Mouse (Mus musculus) testis, adult 2 months (tissue): ENCODE results near the gene Ftl1. TPM values are rescaled to one million over a fixed set of nuclear protein-coding genes. Genes with fewer than 3 reads are reported as not detected.

Experiments
- H3K27ac ChIP-seq: fragments of 200-500 bp; 2 replicates; pipeline ENCODE4 v1.5.1; 2012; ENCODE audit warnings: low read depth, low read length; ENCODE audit not compliant: control insufficient read depth, insufficient read depth
- H3K27me3 ChIP-seq: fragments of 200-500 bp; 2 replicates; pipeline ENCODE4 v1.6.1; 2012; ENCODE audit warnings: mild to moderate bottlenecking, low read length, moderate library complexity; ENCODE audit not compliant: control insufficient read depth, insufficient read depth
- H3K36me3 ChIP-seq: fragments of 200-500 bp; 2 replicates; pipeline ENCODE4 v1.6.1; 2012; ENCODE audit warnings: mild to moderate bottlenecking, low read length; ENCODE audit not compliant: control insufficient read depth, insufficient read depth
- H3K4me1 ChIP-seq: fragments of 200-500 bp; 2 replicates; pipeline ENCODE4 v1.6.1; 2012; ENCODE audit warnings: low read length; ENCODE audit not compliant: control insufficient read depth, insufficient read depth
- H3K4me3 ChIP-seq: fragments of 200-500 bp; 2 replicates; pipeline ENCODE4 v1.5.1; 2012; ENCODE audit warnings: low read depth, mild to moderate bottlenecking, low read length, moderate library complexity, mixed read lengths; ENCODE audit not compliant: control insufficient read depth
- CTCF ChIP-seq: fragments of 200-500 bp; IDR thresholded peaks from 2 replicates; pipeline ENCODE4 v1.5.1; 2012; ENCODE audit warnings: low read depth, mild to moderate bottlenecking, inconsistent platforms, low read length, moderate library complexity; ENCODE audit not compliant: control insufficient read depth, insufficient read depth, insufficient replicate concordance
- POLR2A ChIP-seq: fragments of 200-500 bp; IDR thresholded peaks from 2 replicates; pipeline ENCODE4 v1.6.1; 2012; ENCODE audit warnings: low read depth, mild to moderate bottlenecking, inconsistent platforms, low read length, moderate library complexity; ENCODE audit not compliant: control insufficient read depth
- polyA plus RNA-seq: library from polyadenylated mRNA; depleted of rRNA; stranded (reverse); fragments of >200 nt; gene quantifications from 2 replicates; pipeline ENCODE4 v1.2.3, GENCODE M21; 2012

Gene Ftl1
- polyA plus RNA-seq, 1 experiment = 152 TPM

DNA sequence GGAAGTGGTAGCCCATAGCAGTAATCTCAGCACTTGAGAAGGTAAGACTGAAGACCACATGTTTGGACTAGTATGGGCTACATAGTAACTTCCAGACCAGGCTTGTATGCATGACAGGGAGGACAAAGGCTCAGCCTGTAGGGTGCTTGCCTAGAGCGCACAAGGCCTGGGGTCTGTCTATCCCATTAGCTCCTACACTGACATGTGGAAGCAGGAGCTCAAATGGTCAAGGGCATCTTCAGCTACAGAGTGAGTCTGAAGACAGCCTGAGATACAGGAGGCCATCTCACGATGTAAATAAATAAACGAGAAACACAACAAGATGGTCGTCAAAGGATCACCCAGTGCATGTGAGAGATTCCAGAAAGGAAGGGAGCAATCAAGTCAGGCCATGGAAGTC lies 2.6 kb upstream of the Ftl1 start:
- no peak overlapping the region for H3K4me3 ChIP-seq
- no peaks in the 10 kb centered on the region for H3K36me3 ChIP-seq
- peaks cover 35% of the 10 kb centered on the region for H3K4me1 ChIP-seq
- H3K27ac ChIP-seq = no peak overlapping the region
- no peaks in the 10 kb centered on the region for H3K27me3 ChIP-seq
- TF ChIP-seq POLR2A = no peak
- no peak for TF ChIP-seq CTCF

- Histone ChIP-seq H3K4me1 (peaks cover 32% of the 10 kb centered on the region), H3K27ac (no peak overlapping the region), H3K27me3 (no peaks in the 10 kb centered on the region), H3K36me3 (no peaks in the 10 kb centered on the region), H3K4me3 (no peak overlapping the region)
- no peak for TF ChIP-seq POLR2A
These were observed 2.1 kb upstream of the Ftl1 start for GRCm38 (mm10) chr7:45461781-45462180.

DNA sequence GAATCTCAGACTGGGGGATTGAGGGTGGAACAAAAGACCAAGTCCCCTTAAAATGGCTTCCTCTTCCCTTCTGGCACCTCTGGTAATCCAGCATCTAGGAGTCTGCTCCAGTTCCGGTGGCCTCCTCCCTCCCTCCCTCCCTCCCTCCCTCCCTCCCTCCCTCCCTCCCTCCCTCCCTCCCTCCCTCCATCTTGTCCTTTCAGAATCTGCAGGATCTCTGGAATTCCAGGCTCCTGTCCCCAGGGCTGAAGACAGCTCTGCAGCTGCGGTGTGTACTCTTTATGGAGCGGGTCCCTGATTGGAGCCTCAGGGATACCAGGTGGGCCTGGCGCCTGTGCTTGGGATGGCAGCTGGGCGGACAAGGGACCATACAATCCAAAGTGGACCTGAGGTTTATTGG lies 1.6 kb upstream of the Ftl1 start:
- no peak for TF ChIP-seq CTCF
- no peak for TF ChIP-seq POLR2A
- Histone ChIP-seq H3K27ac (peak overlapping the region; percentile 85), H3K4me1 (peaks cover 28% of the 10 kb centered on the region), H3K4me3 (no peak overlapping the region), H3K36me3 (no peaks in the 10 kb centered on the region), H3K27me3 (no peaks in the 10 kb centered on the region)

DNA sequence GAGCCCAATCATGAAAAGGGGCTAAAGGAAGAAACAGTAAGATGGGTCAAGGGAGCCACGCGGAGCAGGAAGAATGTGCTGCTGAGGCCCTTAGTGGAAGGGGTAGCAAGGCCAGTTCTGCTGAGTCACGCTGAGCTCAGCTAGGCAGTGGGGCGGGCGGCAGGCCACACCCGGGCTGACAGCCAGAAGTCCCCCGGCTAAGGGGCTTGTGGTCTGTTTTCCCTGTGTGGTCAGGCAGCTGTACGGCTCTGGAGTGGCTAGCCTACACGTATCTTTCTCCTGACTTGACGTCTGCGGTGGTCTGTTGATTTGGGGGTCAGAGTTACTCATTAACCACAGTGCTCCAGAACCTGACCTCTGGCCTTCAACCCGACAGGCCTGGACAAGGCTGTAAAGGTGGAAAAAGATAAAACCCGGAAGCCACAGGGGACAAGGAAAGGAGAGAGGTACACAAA lies 1.2 kb upstream of the Ftl1 start:
- Histone ChIP-seq H3K4me1 (peaks cover 23% of the 10 kb centered on the region), H3K27me3 (no peaks in the 10 kb centered on the region), H3K36me3 (no peaks in the 10 kb centered on the region), H3K27ac (peak overlapping the region; percentile 85), H3K4me3 (no peak overlapping the region)
- no peak for TF ChIP-seq POLR2A

- H3K4me1 ChIP-seq = peaks cover 21% of the 10 kb centered on the region
- H3K27me3 ChIP-seq = no peaks in the 10 kb centered on the region
- TF ChIP-seq CTCF (no peak), POLR2A (no peak)
- H3K36me3 ChIP-seq = no peaks in the 10 kb centered on the region
- no peak overlapping the region for H3K4me3 ChIP-seq
- peak overlapping the region; percentile 85 for H3K27ac ChIP-seq
These were observed 693 bp upstream of the Ftl1 start for GRCm38 (mm10) chr7:45460377-45460776.

DNA sequence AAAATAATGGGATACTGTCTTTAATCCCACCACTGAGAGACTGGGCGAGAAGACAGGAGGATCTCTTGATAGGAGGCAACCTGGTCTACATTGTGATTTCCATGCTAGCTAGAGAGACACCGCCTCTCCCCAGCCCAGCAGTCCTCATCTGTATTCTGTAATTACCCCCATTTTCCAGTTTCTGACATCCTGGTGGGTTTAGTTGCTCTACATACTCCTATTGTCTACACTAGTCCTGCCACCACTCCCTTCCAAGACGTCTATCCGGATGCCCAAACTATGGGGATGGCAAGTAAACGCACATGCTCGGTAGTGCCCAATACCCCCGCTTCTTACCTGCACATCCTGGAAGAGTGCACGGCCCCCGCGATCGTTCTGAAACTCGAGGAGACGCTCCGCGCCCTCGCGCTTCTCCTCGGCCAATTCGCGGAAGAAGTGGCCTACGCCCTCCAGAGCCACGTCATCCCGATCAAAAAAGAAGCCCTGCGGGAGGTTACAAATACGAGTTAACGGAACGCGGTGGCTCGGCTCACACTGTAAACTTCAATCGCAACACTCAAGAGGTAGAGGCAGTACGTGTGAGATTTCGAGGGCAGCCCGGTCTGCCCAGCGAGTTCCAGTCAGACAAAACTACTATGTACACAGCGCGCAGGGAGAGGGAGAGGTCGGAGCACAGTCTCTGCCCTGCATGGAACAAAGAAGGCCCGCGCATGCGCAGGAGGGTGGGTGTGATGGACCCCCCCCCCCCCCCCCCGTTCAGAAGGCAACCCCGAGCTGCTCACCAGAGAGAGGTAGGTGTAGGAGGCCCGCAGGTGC lies 728 bp downstream of the Ftl1 start:
- no peak for TF ChIP-seq POLR2A
- no peak for TF ChIP-seq CTCF
- Histone ChIP-seq H3K4me3 (peak overlapping the region; percentile 91), H3K27ac (peak overlapping the region; percentile 61), H3K36me3 (no peaks in the 10 kb centered on the region), H3K4me1 (peaks cover 21% of the 10 kb centered on the region), H3K27me3 (no peaks in the 10 kb centered on the region)

- H3K36me3 ChIP-seq = no peaks in the 10 kb centered on the region
- no peak overlapping the region for H3K27ac ChIP-seq
- no peaks in the 10 kb centered on the region for H3K27me3 ChIP-seq
- no peak overlapping the region for H3K4me3 ChIP-seq
- peaks cover 21% of the 10 kb centered on the region for H3K4me1 ChIP-seq
- TF ChIP-seq POLR2A = no peak
- no peak for TF ChIP-seq CTCF
These were observed 2.3 kb downstream of the Ftl1 start for GRCm38 (mm10) chr7:45457204-45458060.
